Mouse (Mus musculus): Measurements from ENCODE around the gene Dgcr6.
"Not testable (repeated sequence)": the region's sequence is repeated elsewhere in the genome, so short reads cannot be mapped to it uniquely, and the experiment has no call there.

The Dgcr6 gene

GRCm38 (mm10) chr16:18052731-18053202 lies at the start of gene Dgcr6:
TSS of gene Dgcr6 (plus strand) at chr16:18052860.
- peak; percentile 64 to 81 for DNase-seq (ENCODE audit: low spot score in 2 of 2)

- no peak for DNase-seq (ENCODE audit: low spot score in 2 of 2)
Measured at GRCm38 (mm10) chr16:18004589-18004988, 48.1 kb upstream of the Dgcr6 start.

- DNase-seq (ENCODE audit: low spot score in 2 of 2): no peak
Measured at GRCm38 (mm10) chr16:18007083-18007482, 45.6 kb upstream of the Dgcr6 start.

GRCm38 (mm10) chr16:18011101-18011500 lies 41.6 kb upstream of the Dgcr6 start:
- no peak for DNase-seq (ENCODE audit: low spot score in 2 of 2)

DNA sequence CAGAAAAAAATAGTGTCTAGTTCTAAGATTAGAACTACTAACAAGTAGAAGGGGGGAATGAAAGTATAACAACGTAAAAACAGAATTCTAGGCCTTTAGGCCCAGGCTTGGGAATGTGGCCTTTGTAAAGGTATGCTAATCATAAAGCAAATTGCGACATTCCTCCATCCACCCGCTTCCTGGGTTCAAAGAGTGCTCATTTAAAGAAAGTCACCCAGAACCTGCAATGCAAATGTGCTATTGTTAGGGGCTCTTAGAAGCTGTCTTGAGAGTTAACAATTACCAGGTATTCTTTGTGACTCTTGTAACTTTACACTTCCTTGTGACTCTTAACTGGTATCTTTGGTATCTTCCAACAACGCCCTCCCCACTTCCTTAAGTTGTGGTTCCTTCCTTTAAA lies 36.2 kb upstream of the Dgcr6 start:
- DNase-seq (ENCODE audit: low spot score in 2 of 2): not testable (repeated sequence)

DNA sequence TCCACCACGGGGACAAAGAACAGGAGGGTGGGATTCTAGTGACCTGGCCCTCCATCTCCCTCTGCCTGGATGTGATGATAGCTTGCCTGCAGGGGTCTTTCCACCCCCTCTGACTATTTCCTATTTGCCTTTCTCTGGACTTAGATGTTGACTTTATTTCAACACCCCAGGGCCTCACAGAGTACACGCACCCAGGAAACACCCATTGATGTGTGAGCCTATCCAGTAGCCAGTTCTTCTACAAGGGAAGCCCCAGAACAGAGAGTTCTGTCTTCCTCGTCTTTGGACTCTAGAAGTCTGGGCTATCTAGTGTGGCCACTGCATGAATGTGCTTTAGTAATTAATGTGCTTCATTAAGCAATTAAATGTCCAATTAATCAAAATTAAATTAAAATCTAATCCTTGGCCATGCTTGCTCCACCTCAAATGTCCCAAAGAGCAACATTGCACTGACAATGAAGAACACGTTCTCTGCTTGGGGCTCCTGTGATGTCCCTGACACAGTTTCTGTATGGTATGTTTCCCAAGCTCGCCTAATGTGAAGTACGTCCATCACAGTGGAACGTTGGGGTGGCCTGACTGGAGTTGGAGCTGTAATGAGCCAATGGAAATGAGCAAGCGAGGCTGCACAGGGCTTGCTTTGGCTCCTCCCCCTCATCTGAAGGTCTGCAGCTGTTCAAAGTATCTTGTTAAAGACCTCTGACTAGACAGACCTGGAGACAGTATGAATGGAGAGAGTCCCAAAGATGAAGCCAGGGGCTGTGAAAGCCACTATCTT lies 29.7 kb upstream of the Dgcr6 start:
- DNase-seq (ENCODE audit: low spot score in 2 of 2): no peak

GRCm38 (mm10) chr16:18027371-18027770 lies 25.3 kb upstream of the Dgcr6 start:
- no peak for DNase-seq (ENCODE audit: low spot score in 2 of 2)

- DNase-seq (ENCODE audit: low spot score in 2 of 2): no peak
Measured at GRCm38 (mm10) chr16:18031752-18032151, 20.9 kb upstream of the Dgcr6 start.

GRCm38 (mm10) chr16:18033289-18033688 lies 19.4 kb upstream of the Dgcr6 start:
- DNase-seq (ENCODE audit: low spot score in 2 of 2): no peak

GRCm38 (mm10) chr16:18034286-18034685 lies 18.4 kb upstream of the Dgcr6 start:
- DNase-seq (ENCODE audit: low spot score in 2 of 2): no peak

GRCm38 (mm10) chr16:18036425-18036955 lies 16.2 kb upstream of the Dgcr6 start:
- DNase-seq (ENCODE audit: low spot score in 2 of 2): peak in 1 of 2 experiments; percentile 37

- DNase-seq (ENCODE audit: low spot score in 2 of 2): no peak
Measured at GRCm38 (mm10) chr16:18037025-18037424, 15.6 kb upstream of the Dgcr6 start.

- no peak for DNase-seq (ENCODE audit: low spot score in 2 of 2)
Measured at GRCm38 (mm10) chr16:18044991-18045390, 7.7 kb upstream of the Dgcr6 start.

DNA sequence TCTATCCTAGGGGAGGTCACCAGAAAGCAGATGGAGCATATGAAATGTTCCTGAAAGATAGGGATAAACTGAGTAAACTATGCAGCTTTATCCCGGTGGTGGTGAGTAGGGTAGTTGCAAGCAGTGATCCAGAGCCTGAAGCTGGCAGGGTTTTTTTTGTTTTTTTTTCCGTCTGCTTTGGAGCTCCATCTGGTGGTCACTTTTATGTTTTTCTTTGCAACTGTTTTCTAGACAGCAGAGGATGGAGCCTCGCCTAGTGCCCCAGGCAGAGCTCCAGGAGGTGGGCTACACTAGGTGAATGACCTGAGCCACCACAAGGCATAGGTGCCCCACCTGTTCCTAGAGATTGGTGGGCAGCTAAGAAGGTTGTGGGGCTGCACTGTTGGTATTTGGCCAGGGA lies 5.0 kb upstream of the Dgcr6 start:
- DNase-seq (ENCODE audit: low spot score in 2 of 2): no peak

DNA sequence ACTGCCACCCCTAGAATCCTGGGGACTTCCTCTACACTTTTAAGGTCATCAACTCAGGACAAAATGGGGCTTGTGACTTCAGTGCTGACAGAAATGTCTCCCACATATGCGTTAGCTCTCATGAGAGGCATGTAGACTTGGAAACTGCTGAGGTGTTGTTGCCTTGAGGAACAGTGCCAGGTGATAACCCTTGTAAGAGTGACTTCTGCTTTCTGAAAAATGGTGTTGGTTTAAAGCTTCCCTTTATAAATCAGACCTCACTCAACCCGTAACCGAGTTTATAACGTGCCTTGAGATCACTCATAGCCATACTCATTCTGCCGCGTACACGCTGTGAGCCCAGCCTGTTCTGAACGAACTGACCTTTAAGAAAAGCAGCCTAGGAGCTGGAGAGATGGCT lies 4.6 kb upstream of the Dgcr6 start:
- DNase-seq (ENCODE audit: low spot score in 2 of 2): no peak

DNA sequence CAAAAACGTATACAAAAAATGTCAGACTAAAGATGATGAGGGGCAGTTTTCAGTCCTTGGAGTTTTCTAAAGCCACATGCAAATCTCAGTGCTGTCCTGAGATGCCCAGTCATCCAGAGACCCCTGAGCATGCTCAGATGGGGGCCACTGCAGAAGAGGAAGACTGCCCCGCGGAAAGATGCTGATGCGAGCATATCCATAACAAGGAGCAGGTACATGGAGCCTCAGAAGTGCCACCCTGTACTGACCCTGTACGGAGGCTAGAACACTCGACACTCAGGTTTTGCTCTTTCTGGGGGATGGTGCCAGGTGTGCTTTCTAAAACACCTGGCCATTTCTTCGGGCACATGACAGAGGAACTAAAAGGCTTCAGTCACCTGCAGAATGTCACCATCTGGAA lies 338 bp upstream of the Dgcr6 start:
- DNase-seq (ENCODE audit: low spot score in 2 of 2): no peak

DNA sequence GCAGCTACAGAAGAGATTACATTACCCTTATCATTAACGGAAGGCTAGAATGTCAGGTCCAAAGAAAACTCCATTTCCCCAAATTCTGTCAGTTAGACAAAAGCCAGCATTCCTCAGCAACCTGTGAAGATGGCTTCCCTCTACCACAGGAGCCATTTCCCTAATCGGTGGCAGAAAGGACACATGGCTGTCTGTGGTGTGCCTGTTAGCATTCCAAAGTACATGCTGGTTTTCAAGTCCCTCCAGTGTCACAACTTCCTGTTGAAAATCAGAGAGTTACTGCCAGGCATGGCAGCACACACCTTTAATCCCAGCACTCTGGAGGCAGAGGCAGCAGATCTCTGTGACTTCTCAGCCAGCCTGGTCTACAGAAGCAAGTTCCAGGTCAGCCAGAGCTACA lies 3.6 kb downstream of the Dgcr6 start:
- no peak for DNase-seq (ENCODE audit: low spot score in 2 of 2)

DNA sequence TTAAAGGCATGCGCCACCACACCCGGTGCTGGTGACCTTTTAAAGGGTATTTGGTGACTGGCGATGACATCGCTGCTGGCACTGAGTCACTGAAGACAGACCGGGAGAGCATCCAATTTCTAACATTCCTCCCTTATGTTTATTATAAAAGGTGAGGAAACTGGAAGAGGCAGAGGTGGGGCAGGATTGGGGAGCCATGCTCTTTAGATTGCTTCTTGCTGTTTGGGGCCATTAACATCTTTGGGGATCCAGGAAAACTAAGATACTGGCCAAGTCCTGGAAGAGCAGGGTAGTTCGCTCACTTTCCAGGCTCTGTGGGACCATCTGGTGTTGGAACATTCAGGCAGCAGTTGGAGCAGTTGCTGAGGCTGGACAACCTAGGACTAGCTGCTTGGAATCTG lies 5.7 kb downstream of the Dgcr6 start:
- DNase-seq (ENCODE audit: low spot score in 2 of 2): no peak

GRCm38 (mm10) chr16:18059243-18059642 lies 6.6 kb downstream of the Dgcr6 start:
- no peak for DNase-seq (ENCODE audit: low spot score in 2 of 2)

GRCm38 (mm10) chr16:18061201-18061600 lies 8.5 kb downstream of the Dgcr6 start:
- DNase-seq (ENCODE audit: low spot score in 2 of 2): no peak

DNA sequence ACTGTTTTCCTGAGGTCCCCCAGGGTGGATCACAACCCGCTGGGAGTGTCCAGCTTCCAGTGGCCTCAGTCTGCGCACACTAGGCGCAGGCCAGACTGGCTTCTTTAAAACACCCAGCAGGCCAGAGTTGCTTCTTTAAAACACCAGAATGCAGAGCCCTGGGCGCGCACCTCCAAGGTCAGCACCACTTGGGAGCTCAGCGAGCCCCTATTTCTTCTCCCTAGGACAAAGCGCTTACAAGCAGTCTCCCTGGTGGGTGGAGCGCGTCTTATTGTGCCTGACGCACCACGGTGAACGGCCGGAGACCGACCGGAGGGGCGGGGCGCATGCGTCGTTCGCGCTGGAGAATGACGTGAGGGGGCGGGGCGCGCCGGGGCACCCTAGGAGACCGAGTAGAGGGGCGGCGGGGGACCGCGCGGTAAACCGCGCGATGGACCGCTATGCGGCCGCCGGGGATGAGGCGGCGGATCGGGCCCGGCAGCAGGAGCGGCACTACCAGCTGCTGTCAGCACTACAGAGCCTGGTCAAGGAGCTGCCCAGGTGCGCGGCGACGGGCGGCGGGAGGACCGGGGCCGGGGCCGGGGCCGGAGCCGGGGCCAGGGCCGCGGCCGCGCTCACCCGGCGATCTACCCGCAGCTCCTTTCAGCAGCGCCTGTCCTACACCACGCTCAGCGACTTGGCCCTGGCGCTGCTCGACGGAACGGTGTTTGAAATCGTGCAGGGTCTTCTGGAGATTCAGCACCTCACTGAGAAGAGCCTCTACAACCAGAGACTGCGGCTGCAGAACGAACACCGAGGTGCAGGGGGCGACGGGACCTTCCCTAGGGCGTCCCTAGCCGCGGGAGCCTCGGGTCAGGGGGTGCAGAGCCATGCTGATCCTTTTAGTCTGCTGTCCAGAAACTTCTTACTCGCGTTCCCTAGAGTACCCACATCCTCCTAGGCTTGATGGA lies 13.7 kb downstream of the Dgcr6 start:
- DNase-seq (ENCODE audit: low spot score in 2 of 2): peak; percentile 82 to 93

- no peak for DNase-seq (ENCODE audit: low spot score in 2 of 2)
Measured at GRCm38 (mm10) chr16:18068653-18069376, 16.2 kb downstream of the Dgcr6 start.

Measured in frontal cortex, postnatal 14 days (tissue).